Mouse (Mus musculus) liver, postnatal 0 days (tissue): ENCODE results near the gene Gna12.
A peak's percentile ranks its signal among the peaks of the same experiment; 100 is the strongest.

Experiments
- CTCF ChIP-seq: sonication (generic); IDR thresholded peaks from 2 replicates; pipeline ENCODE4 v1.5.1; 2016; ENCODE audit warnings: antibody characterized with exemption, low read depth
- EP300 ChIP-seq: IDR thresholded peaks from 2 replicates; pipeline ENCODE4 v1.6.1; 2016; ENCODE audit warnings: antibody characterized with exemption, low read depth, mild to moderate bottlenecking

DNA sequence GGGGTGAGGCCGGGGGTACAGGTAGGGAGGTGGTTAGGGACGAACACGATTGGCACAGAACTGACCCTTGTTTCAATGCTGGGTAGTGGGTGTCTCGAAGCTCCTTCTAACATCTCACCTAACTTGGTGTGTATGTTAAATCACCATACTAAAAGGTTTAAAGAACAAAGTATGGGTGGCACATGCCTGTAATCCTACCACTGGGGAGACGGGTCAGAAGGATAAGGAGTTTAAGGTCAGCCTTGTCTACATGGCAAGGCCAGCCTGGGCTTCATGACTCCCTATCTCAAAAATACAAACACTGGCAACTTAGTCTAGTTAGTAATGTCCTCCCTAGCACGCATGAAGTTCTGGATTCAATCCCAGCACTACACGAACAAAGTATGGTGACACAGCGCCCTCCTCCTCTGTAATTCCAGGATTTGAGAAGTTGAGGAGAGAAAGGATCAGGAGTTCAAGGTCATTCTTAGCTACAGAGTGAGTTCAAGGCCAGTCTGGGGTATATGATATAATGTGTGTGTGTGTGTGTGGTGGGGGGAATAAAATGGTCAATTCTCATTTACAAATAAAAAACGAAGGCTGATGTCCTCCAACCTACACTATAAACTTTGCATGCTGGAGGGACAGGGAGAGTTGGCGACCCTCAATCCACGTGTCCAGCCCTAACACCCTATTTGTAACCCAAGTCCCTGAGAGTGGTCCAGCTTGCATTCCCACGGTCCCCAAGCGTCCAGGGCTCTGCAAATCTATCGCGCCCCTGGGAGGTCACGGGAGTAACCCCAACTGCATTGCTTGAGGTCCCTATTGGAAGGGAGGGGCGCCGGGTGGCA is 935 bp downstream of the Gna12 start:
- TF ChIP-seq CTCF (peak; percentile 47), EP300 (no peak)
